Mouse (Mus musculus): ENCODE results near the gene Cnnm3. TPM values are rescaled to one million over a fixed set of nuclear protein-coding genes. Genes with fewer than 3 reads are reported as not detected.

The Cnnm3 gene
- total and polyA plus RNA-seq, 3 experiments, result 4.2 to 9.9 TPM; not detected in 1

DNA sequence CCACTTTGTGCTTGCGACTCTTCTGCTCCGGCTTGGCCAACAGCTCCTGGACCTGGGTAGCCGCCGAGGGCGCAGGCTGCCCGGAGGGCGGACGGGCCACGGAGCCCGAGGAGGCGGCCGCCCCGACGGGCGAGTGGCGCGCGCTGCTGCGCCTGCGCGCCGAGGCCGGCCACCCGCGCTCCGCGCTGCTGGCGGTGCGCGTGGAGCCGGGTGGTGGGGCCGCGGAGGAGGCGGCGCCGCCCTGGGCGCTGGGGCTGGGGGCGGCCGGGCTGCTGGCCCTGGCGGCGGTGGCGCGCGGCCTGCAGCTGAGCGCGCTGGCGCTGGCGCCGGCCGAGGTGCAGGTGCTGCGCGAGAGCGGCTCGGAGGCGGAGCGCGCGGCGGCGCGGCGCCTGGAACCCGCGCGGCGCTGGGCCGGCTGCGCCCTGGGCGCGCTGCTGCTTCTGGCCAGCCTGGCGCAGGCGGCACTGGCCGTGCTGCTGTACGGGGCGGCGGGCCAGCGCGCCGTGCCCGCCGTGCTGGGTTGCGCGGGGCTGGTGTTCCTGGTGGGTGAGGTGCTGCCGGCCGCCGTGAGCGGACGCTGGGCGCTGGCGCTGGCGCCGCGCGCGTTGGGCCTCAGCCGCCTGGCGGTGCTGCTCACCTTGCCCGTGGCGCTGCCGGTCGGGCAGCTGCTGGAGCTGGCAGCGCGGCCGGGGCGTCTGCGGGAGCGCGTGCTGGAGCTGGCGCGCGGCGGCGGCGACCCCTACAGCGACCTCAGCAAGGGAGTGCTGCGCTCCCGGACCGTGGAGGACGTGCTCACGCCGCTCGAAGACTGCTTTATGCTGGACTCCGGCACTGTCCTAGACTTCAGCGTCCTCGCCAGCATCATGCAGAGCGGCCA, 660 bp downstream of the Cnnm3 start:
- Histone ChIP-seq H3K9ac (ENCODE audit: control insufficient read depth, low read depth, low read length, poor library complexity, severe bottlenecking) (peak overlapping the region; percentile 79), H3K79me2 (ENCODE audit: control insufficient read depth, insufficient read depth, low read length, poor library complexity) (peaks cover 8% of the 10 kb centered on the region), H3K4me3 (ENCODE audit: control insufficient read depth in 1 of 2, insufficient read depth in 1 of 2, low read depth in 2 of 2, low read length in 2 of 2) (peak overlapping the region; percentile 82 to 89), H3K36me3 (ENCODE audit: control insufficient read depth in 1 of 2, insufficient read depth in 2 of 2, low read length in 2 of 2) (peaks cover 0 to 3% of the 10 kb centered on the region in 2 experiments; a peak in 2 of 4 replicates), H3K9me3 (replicated peaks; ENCODE audit: insufficient read depth, low read length) (no peaks in the 10 kb centered on the region), H3K27me3 (ENCODE audit: control insufficient read depth in 1 of 2, insufficient read depth in 2 of 2, low read length in 2 of 2) (no peaks in the 10 kb centered on the region), H3K27ac (ENCODE audit: control insufficient read depth, low read depth, low read length) (peak overlapping the region; percentile 53), H3K4me1 (ENCODE audit: control insufficient read depth in 1 of 2, insufficient read depth in 2 of 2, low read length in 2 of 2) (peaks cover 2 to 9% of the 10 kb centered on the region in 2 experiments)
- TF ChIP-seq CHD1 (IDR thresholded peaks at IDR 0.05; ENCODE audit: low read depth, low read length) (no peak), USF2 (IDR thresholded peaks at IDR 0.05; ENCODE audit: borderline replicate concordance in 1 of 2, insufficient read depth in 1 of 2, low read depth in 1 of 2, low read length in 2 of 2) (no peak), NRF1 (IDR thresholded peaks at IDR 0.05; ENCODE audit: insufficient read depth, low read depth, low read length, poor library complexity, severe bottlenecking) (peak; percentile 66)
- peak; percentile 29 for DNase-seq (ENCODE audit: low read depth, low spot score)

GRCm38 (mm10) chr1:36512966-36513280, 1.3 kb downstream of the Cnnm3 start:
- Histone ChIP-seq H3K27me3 (ENCODE audit: control insufficient read depth in 1 of 2, insufficient read depth in 2 of 2, low read length in 2 of 2) (no peaks in the 10 kb centered on the region), H3K9me3 (replicated peaks; ENCODE audit: insufficient read depth, low read length) (no peaks in the 10 kb centered on the region), H3K27ac (ENCODE audit: control insufficient read depth, low read depth, low read length) (no peak overlapping the region), H3K4me1 (ENCODE audit: control insufficient read depth in 1 of 2, insufficient read depth in 2 of 2, low read length in 2 of 2) (peaks cover 2 to 7% of the 10 kb centered on the region in 2 experiments), H3K36me3 (ENCODE audit: control insufficient read depth in 1 of 2, insufficient read depth in 2 of 2, low read length in 2 of 2) (peaks cover 0 to 3% of the 10 kb centered on the region in 2 experiments; a peak in 2 of 4 replicates), H3K79me2 (ENCODE audit: control insufficient read depth, insufficient read depth, low read length, poor library complexity) (peaks cover 8% of the 10 kb centered on the region), H3K9ac (ENCODE audit: control insufficient read depth, low read depth, low read length, poor library complexity, severe bottlenecking) (peak overlapping the region; percentile 73), H3K4me3 (ENCODE audit: control insufficient read depth in 1 of 2, insufficient read depth in 1 of 2, low read depth in 2 of 2, low read length in 2 of 2) (peak overlapping the region; percentile 62 to 82)
- no peak for TF ChIP-seq CHD2 (IDR thresholded peaks at IDR 0.05; ENCODE audit: low read length)
- TF ChIP-seq EP300 (IDR thresholded peaks at IDR 0.05; ENCODE audit: low read depth in 1 of 2, low read length in 2 of 2), result no peak
- TF ChIP-seq ZKSCAN1 (IDR thresholded peaks at IDR 0.05; ENCODE audit: low read depth, low read length), result no peak
- no peak for TF ChIP-seq TBP (IDR thresholded peaks at IDR 0.05; ENCODE audit: low read depth, low read length)
- TF ChIP-seq RAD21 (IDR thresholded peaks at IDR 0.05; ENCODE audit: low read depth, low read length), result no peak
- no peak for TF ChIP-seq MYC (IDR thresholded peaks at IDR 0.05; ENCODE audit: low read depth, low read length)
- TF ChIP-seq ZMIZ1 (IDR thresholded peaks at IDR 0.05; ENCODE audit: low read depth, low read length), result no peak
- TF ChIP-seq SIN3A (IDR thresholded peaks at IDR 0.05; ENCODE audit: low read length), result no peak
- TF ChIP-seq RCOR1 (IDR thresholded peaks at IDR 0.05; ENCODE audit: low read depth, low read length), result no peak
- no peak for TF ChIP-seq NRF1 (IDR thresholded peaks at IDR 0.05; ENCODE audit: insufficient read depth, low read depth, low read length, poor library complexity, severe bottlenecking)
- no peak for TF ChIP-seq NELFE (IDR thresholded peaks at IDR 0.05; ENCODE audit: low read depth, low read length)
- no peak for TF ChIP-seq POLR2AphosphoS5 (IDR thresholded peaks at IDR 0.05; ENCODE audit: borderline replicate concordance, low read depth, low read length)
- no peak for TF ChIP-seq USF1 (IDR thresholded peaks at IDR 0.05; ENCODE audit: low read depth, low read length)
- TF ChIP-seq TCF12 (IDR thresholded peaks at IDR 0.05; ENCODE audit: low read depth, low read length), result no peak
- no peak for TF ChIP-seq GATA1 (IDR thresholded peaks at IDR 0.05; ENCODE audit: low read depth, low read length)
- DNase-seq (ENCODE audit: low read depth, low spot score), result peak; percentile 54

Measured in MEL (cell line).